ENCODE assay signal across 23 mouse cellular contexts in genomic region chr1:12345439-12345819, GRCm38 (mm10).
DNase-seq lines count a peak whose midpoint lies in the region; ATAC-seq and TF ChIP-seq lines count a peak whose summit lies in the region.
"Had no signal": no experiment of that assay in that cellular context is flagged by ENCODE, and none has a peak within 500 bp of the region (broad histone marks: within the 10 kb centered on the region; RNA-seq: fewer than 3 reads in every experiment).

No protein-coding gene starts in this region.

- TF ChIP-seq POLR2A in lung, adult 2 months (IDR thresholded peaks at IDR 0.05; ENCODE audit: borderline replicate concordance, extremely low read depth, low read depth, low read length), result no peak

- intact Hi-C loops in heart, postnatal 10 days (cut with DNase I), result no loop called here
- intact Hi-C loops in gastrocnemius, adult 2 months (cut with DNase I), result no loop called here

- H3K4me1 ChIP-seq in forebrain, embryonic 16.5 days (replicated peaks; ENCODE audit: control insufficient read depth, insufficient read depth, low read length), result no peaks in the 10 kb centered on the region
- H3K4me1 ChIP-seq in forebrain, embryonic 11.5 days (replicated peaks; ENCODE audit: control insufficient read depth, insufficient read depth, low read length), result no peaks in the 10 kb centered on the region
- no peaks in the 10 kb centered on the region for H3K4me1 ChIP-seq in heart, embryonic 11.5 days (ENCODE audit: control insufficient read depth, insufficient read depth, low read length)
- H3K4me1 ChIP-seq in lung, embryonic 14.5 days (ENCODE audit: insufficient read depth), result no peaks in the 10 kb centered on the region
- no peaks in the 10 kb centered on the region for H3K4me1 ChIP-seq in lung, adult 2 months (ENCODE audit: control insufficient read depth, insufficient read depth, low read length)
- H3K4me1 ChIP-seq: embryonic facial prominence, embryonic 15.5 days; forebrain, embryonic 10.5 days; limb, embryonic 12.5 days; liver, embryonic 13.5 days; neural tube, embryonic 15.5 days had no signal

- peak; percentile 59; the same call in 1 of the 2 replicates for ATAC-seq in forebrain, embryonic 16.5 days
- no peak for ATAC-seq in forebrain, embryonic 11.5 days (replicated peaks; ENCODE audit: low FRiP score)
- ATAC-seq in heart, embryonic 11.5 days (replicated peaks; ENCODE audit: insufficient number of reproducible peaks, low FRiP score, low TSS enrichment), result no peak
- peak; percentile 97 for ATAC-seq in lung, embryonic 14.5 days (ENCODE audit: insufficient read depth)
- ATAC-seq: activated CD4-positive, CD25-positive, alpha-beta regulatory T cell, adult 4 months; midbrain, embryonic 16.5 days had no signal

- no peak overlapping the region for H3K9ac ChIP-seq in forebrain, embryonic 16.5 days (replicated peaks; ENCODE audit: low read depth, low read length)
- H3K9ac ChIP-seq in forebrain, embryonic 11.5 days (ENCODE audit: low read length), result no peak overlapping the region
- H3K9ac ChIP-seq in heart, embryonic 11.5 days (ENCODE audit: low read depth, low read length), result no peak overlapping the region
- H3K9ac ChIP-seq in lung, embryonic 14.5 days, result no peak overlapping the region
- H3K9ac ChIP-seq: embryonic facial prominence, embryonic 15.5 days; hindbrain, embryonic 14.5 days; limb, embryonic 12.5 days; liver, embryonic 13.5 days; neural tube, embryonic 15.5 days had no signal

- no peaks in the 10 kb centered on the region for H3K36me3 ChIP-seq in forebrain, embryonic 16.5 days (ENCODE audit: control insufficient read depth, insufficient read depth)
- H3K36me3 ChIP-seq in forebrain, embryonic 11.5 days (ENCODE audit: control insufficient read depth, insufficient read depth, low read length), result no peaks in the 10 kb centered on the region
- H3K36me3 ChIP-seq in heart, embryonic 11.5 days (ENCODE audit: control insufficient read depth, insufficient read depth, low read length), result no peaks in the 10 kb centered on the region
- no peaks in the 10 kb centered on the region for H3K36me3 ChIP-seq in lung, embryonic 14.5 days (ENCODE audit: insufficient read depth)
- H3K36me3 ChIP-seq: embryonic facial prominence, embryonic 15.5 days; forebrain, embryonic 10.5 days; G1E; limb, embryonic 12.5 days; liver, embryonic 13.5 days; neural tube, embryonic 15.5 days had no signal

- no peak overlapping the region for H3K4me3 ChIP-seq in forebrain, embryonic 16.5 days (replicated peaks; ENCODE audit: low read length)
- no peak overlapping the region for H3K4me3 ChIP-seq in forebrain, embryonic 11.5 days (ENCODE audit: low read depth, low read length)
- no peak overlapping the region for H3K4me3 ChIP-seq in heart, embryonic 11.5 days (ENCODE audit: low read depth, low read length)
- no peak overlapping the region for H3K4me3 ChIP-seq in lung, embryonic 14.5 days (ENCODE audit: low read depth, low read length)
- H3K4me3 ChIP-seq in lung, adult 2 months (replicated peaks; ENCODE audit: extremely low read depth, low read depth, low read length), result no peak overlapping the region
- no peak overlapping the region for H3K4me3 ChIP-seq in gastrocnemius, adult 2 months
- H3K4me3 ChIP-seq: embryonic facial prominence, embryonic 15.5 days; forebrain, embryonic 10.5 days; limb, embryonic 12.5 days; liver, embryonic 13.5 days; neural tube, embryonic 15.5 days had no signal

- TF ChIP-seq CTCF in lung, embryonic 14.5 days (IDR thresholded peaks at IDR 0.05; ENCODE audit: low read depth), result no peak
- no peak for TF ChIP-seq CTCF in lung, adult 2 months (IDR thresholded peaks at IDR 0.05; ENCODE audit: insufficient read depth, low read length)
- TF ChIP-seq CTCF in gastrocnemius, adult 2 months (IDR thresholded peaks at IDR 0.05), result no peak

- H3K4me2 ChIP-seq in forebrain, embryonic 16.5 days (ENCODE audit: low read length), result no peak overlapping the region
- no peak overlapping the region for H3K4me2 ChIP-seq in forebrain, embryonic 11.5 days (ENCODE audit: low read depth, low read length, severe bottlenecking)
- no peak overlapping the region for H3K4me2 ChIP-seq in heart, embryonic 11.5 days
- H3K4me2 ChIP-seq in lung, embryonic 14.5 days, result no peak overlapping the region
- H3K4me2 ChIP-seq: embryonic facial prominence, embryonic 15.5 days; hindbrain, embryonic 14.5 days; limb, embryonic 12.5 days; liver, embryonic 13.5 days; neural tube, embryonic 15.5 days had no signal

- no peak overlapping the region for H3K27ac ChIP-seq in forebrain, embryonic 16.5 days (ENCODE audit: low read length)
- H3K27ac ChIP-seq in forebrain, embryonic 11.5 days (ENCODE audit: low read depth, low read length), result no peak overlapping the region
- no peak overlapping the region for H3K27ac ChIP-seq in heart, embryonic 11.5 days (ENCODE audit: low read depth, low read length)
- H3K27ac ChIP-seq in lung, embryonic 14.5 days (ENCODE audit: low read depth), result no peak overlapping the region
- no peak overlapping the region for H3K27ac ChIP-seq in gastrocnemius, adult 2 months
- H3K27ac ChIP-seq: embryonic facial prominence, embryonic 15.5 days; forebrain, embryonic 10.5 days; hindbrain, embryonic 14.5 days; limb, embryonic 12.5 days; liver, embryonic 13.5 days; neural tube, embryonic 15.5 days had no signal

- H3K9me3 ChIP-seq in forebrain, embryonic 16.5 days (ENCODE audit: control insufficient read depth, low read length), result no peaks in the 10 kb centered on the region
- H3K9me3 ChIP-seq in forebrain, embryonic 11.5 days (ENCODE audit: control insufficient read depth, low read length), result no peaks in the 10 kb centered on the region
- no peaks in the 10 kb centered on the region for H3K9me3 ChIP-seq in heart, embryonic 11.5 days (replicated peaks; ENCODE audit: control insufficient read depth, low read length)
- H3K9me3 ChIP-seq in lung, embryonic 14.5 days (ENCODE audit: low read depth, low read length), result no peaks in the 10 kb centered on the region; the same call in 1 of the 2 replicates
- H3K9me3 ChIP-seq: embryonic facial prominence, embryonic 15.5 days; forebrain, embryonic 10.5 days; G1E; limb, embryonic 12.5 days; liver, embryonic 13.5 days; neural tube, embryonic 15.5 days had no signal

- 68% methylated on average over 3 of the region's 3 CpGs for WGBS in forebrain, embryonic 16.5 days
- 93% methylated on average over 3 of the region's 3 CpGs for WGBS in forebrain, embryonic 11.5 days
- 66% methylated on average over 3 of the region's 3 CpGs for WGBS in heart, embryonic 11.5 days (ENCODE audit: insufficient replicate concordance)
- WGBS in lung, embryonic 14.5 days, result 31% methylated on average over 3 of the region's 3 CpGs
- WGBS in lung, adult 2 months, result 58% methylated on average over 3 of the region's 3 CpGs

- H3K27me3 ChIP-seq in forebrain, embryonic 16.5 days (replicated peaks; ENCODE audit: control insufficient read depth, insufficient read depth, low read length), result no peaks in the 10 kb centered on the region
- no peaks in the 10 kb centered on the region for H3K27me3 ChIP-seq in forebrain, embryonic 11.5 days (ENCODE audit: control insufficient read depth, insufficient read depth, low read length)
- H3K27me3 ChIP-seq in heart, embryonic 11.5 days (ENCODE audit: control insufficient read depth, insufficient read depth, low read length), result no peaks in the 10 kb centered on the region
- no peaks in the 10 kb centered on the region for H3K27me3 ChIP-seq in lung, embryonic 14.5 days (ENCODE audit: insufficient read depth, low read length)
- H3K27me3 ChIP-seq: embryonic facial prominence, embryonic 15.5 days; limb, embryonic 12.5 days; liver, embryonic 13.5 days; neural tube, embryonic 15.5 days had no signal

- no peak for DNase-seq in forebrain, embryonic 11.5 days (ENCODE audit: low spot score)
- DNase-seq in heart, postnatal 10 days, result peak; percentile 2 to 29
- peak; percentile 89 for DNase-seq in lung, embryonic 14.5 days
- no peak for DNase-seq in lung, adult 2 months
- peak; percentile 10 for DNase-seq in brain, embryonic 18.5 days (ENCODE audit: low read depth, low spot score)
- DNase-seq in gastrocnemius, adult 2 months, result no peak
- DNase-seq: adrenal gland, postnatal 10 days; cerebellum, adult 11-12 months; cerebellum, postnatal 14 days; heart, postnatal 36 days; liver, embryonic 13.5 days; thymus, adult 18-20 months; thymus, postnatal 4 days had no signal

Comparison
In these comparisons a context has a peak if more than half of its experiments do, and no peak if none do; other contexts are left out.
1. ATAC-seq: peak in forebrain, embryonic 16.5 days (single experiment) and lung, embryonic 14.5 days (single experiment); none in forebrain, embryonic 11.5 days (single experiment) and heart, embryonic 11.5 days (single experiment).
2. DNase-seq: peak in heart, postnatal 10 days (2 of 2), lung, embryonic 14.5 days (single experiment) and brain, embryonic 18.5 days (single experiment); none in forebrain, embryonic 11.5 days (single experiment), lung, adult 2 months (single experiment) and gastrocnemius, adult 2 months (single experiment).